Mouse (Mus musculus): ENCODE measurements around the gene Clrn2. TPM values are rescaled to one million over a fixed set of nuclear protein-coding genes. Genes with fewer than 3 reads are reported as not detected.

Clrn2 gene
- total RNA-seq, 4 experiments from 2014 or later = not detected

DNA sequence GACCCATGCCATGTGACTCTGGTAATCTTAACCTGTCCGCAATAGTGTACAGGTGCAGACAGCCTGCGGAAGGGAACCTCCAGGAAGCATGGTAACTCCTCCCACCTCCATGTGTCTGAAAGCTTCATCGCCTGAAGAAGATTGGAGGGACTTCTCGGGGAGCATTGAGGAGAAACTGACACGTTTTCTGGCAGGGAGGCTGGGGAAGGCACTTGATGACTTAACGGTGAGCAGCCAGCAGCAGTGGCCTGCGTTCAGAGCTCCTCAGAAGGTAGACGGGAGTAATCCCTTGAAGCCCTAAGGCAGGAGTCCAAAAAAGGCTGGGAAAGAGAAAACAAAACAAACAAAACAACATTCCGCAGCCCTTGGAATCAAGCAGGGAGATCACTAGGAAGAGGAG lies 905 bp downstream of the Clrn2 start:
- DNase-seq = no peak

GRCm38 (mm10) chr5:45472880-45473450 lies 19.4 kb downstream of the Clrn2 start:
- DNase-seq = no peak

GRCm38 (mm10) chr5:45473521-45473920 lies 20.0 kb downstream of the Clrn2 start:
- no peak for DNase-seq

- DNase-seq = no peak
Measured at GRCm38 (mm10) chr5:45474215-45474614, 20.7 kb downstream of the Clrn2 start.

- DNase-seq = no peak
Measured at GRCm38 (mm10) chr5:45474758-45475157, 21.2 kb downstream of the Clrn2 start.

- no peak for DNase-seq
Measured at GRCm38 (mm10) chr5:45475771-45476170, 22.2 kb downstream of the Clrn2 start.

- DNase-seq = no peak
Measured at GRCm38 (mm10) chr5:45476288-45476687, 22.7 kb downstream of the Clrn2 start.

DNA sequence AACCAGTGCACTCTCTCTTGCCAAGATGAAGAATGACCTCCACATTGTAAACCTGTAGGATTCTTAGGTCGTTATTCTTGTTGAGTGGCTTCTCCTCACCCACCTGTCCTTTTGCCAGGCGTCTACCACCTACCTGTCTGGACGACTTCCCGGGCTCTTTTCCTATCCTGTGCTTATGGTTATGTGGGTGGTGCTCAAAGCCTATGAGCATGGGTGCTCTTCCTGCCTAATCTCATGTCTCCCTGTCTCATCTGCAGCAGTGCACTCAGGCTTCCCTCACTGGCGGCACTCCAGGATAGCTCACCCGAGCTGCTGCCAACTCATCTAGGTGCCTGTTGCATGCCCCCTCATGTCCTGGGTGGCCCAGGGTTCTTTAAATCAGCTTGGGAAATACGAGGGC lies 24.1 kb downstream of the Clrn2 start:
- DNase-seq = no peak

DNA sequence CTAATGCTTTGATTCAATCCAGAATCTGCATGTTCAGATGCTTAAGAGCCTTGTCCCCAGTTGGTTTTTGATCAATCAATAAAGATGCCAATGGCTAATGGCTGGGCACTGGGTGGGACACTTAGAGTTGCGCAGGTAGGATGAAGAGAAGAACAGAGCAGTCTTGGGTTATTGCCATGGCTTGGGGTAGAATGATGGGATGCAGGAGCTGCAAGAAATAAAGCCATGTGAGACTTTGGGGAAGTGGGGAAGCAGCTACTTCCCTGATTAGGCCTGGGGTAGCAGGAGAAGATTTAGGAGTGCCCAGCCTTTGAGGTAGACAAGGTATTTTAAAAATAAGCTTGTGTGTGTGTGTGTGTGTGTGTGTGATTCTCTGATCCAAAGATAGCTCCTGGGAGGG lies 26.5 kb downstream of the Clrn2 start:
- DNase-seq = no peak

GRCm38 (mm10) chr5:45481125-45481524 lies 27.6 kb downstream of the Clrn2 start:
- no peak for DNase-seq

DNA sequence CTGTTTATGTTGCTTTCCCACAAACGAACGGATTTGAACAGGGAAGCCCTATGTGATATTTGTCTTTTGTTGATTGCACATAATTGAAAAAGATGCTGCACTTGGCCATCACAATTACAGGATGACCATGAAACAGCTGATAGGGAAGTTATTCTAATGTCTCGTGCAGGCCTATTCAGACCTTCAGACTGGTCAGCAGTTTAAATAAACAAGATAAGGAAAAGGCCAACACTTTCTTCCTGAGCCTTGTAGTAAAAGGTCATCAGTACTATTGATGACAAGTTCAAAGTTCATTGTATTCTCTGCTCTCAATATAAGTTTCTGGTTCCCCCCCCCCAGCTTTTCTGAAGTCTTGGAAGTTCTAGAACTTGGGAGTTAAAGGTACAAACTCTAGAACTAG lies 29.1 kb downstream of the Clrn2 start:
- DNase-seq = no peak

GRCm38 (mm10) chr5:45483654-45484053 lies 30.1 kb downstream of the Clrn2 start:
- no peak for DNase-seq

GRCm38 (mm10) chr5:45491776-45492175 lies 38.2 kb downstream of the Clrn2 start:
- DNase-seq = no peak

GRCm38 (mm10) chr5:45493191-45494092 lies 39.9 kb downstream of the Clrn2 start, which contains the start of gene Lap3:
TSS of gene Lap3 (plus strand) at chr5:45493374.
- DNase-seq = peak; percentile 99

GRCm38 (mm10) chr5:45494093-45494755 lies 40.7 kb downstream of the Clrn2 start:
- no peak for DNase-seq

GRCm38 (mm10) chr5:45495429-45495975 lies 42.0 kb downstream of the Clrn2 start:
- no peak for DNase-seq

DNA sequence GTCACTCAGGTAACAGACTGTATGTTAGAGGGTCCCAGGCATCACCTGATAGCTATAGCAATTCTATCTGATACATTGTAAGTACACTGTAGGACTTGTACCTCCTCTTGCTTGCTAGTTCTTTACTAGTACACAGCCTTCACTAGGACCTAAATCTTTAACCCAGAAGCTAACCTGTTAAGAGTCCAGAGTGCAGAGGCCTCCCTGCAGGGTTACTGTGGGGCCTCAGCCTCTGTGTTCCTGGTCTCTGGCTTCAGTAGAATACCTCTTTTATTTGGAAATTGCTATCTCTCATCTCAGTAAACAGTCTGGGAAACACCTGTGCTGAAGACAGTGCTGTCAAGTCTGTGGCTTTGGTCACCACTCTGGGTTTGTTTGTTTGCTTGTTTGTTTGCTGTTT lies 42.5 kb downstream of the Clrn2 start:
- DNase-seq = no peak

DNA sequence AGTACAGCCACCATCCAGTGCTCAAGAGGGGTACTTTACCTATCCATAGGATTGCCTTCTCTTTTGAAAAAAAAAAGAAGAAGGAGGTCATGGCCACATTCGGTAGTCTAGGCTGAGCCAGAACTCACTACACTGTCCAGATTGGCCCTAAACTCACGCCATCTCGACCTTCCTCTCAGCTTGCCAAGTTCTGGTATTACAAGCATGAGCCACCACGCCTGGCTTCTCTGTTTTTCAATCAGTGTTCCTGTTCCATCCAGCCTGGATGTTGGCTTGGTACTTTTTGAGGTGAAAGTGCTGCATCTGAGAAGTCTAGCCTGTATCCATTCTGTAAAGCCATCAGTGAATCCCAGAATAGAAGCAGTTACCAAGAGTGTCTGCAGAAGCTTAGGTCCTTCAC lies 42.9 kb downstream of the Clrn2 start:
- no peak for DNase-seq

- DNase-seq = no peak
Measured at GRCm38 (mm10) chr5:45496930-45497550, 43.5 kb downstream of the Clrn2 start.

- no peak for DNase-seq
Measured at GRCm38 (mm10) chr5:45497564-45497963, 44.0 kb downstream of the Clrn2 start.

DNA sequence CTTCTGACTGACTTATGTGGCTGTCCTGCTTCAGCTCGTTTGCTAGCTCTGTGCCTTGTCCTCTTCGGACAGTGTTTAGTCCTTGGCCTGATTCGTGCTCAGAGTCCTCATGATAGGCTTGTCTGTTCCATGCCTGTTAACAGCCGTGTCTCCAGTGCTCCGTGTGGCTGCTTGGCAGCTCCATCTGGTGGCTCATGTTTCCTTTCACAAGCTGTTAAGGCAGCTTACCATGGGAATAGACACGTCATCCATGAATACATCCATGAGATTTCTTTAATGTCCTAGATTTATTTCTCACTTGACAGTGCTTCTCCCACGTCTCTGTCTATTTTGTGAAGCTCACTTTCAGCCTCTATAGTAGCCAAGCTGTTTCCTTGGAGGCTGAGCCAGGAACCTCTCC lies 56.5 kb downstream of the Clrn2 start:
- no peak for DNase-seq

DNA sequence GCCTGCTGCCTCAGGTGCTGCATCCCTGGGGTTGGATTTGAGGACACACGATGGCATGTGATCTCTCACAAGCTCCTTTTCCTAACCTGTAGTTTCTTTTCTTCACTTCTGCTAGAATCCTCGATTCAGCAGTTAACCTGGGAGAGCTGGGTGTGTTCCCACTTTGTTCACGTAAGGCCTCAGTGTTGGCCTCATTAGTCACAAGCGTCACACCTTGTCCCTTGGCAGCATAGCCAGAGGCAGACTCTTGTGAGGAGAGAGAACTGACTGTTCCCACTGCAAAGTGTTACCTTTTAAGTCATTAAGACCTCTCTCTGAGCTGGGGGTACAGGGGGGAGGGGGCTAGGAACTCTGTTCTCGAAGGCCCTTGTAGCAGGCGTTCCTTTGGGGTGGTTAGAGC lies 59.4 kb downstream of the Clrn2 start:
- no peak for DNase-seq

GRCm38 (mm10) chr5:45513511-45513910 lies 60.0 kb downstream of the Clrn2 start:
- no peak for DNase-seq
